Mouse (Mus musculus) cortical plate, adult 2 months (tissue): ENCODE measurements around the gene Meis1. TPM values are rescaled to one million over a fixed set of nuclear protein-coding genes. Genes with fewer than 3 reads are reported as not detected.

Experiments
- H3K27ac ChIP-seq: fragments of 200-500 bp; 2 replicates; pipeline ENCODE4 v1.5.1; 2012; ENCODE audit warnings: low read length, control low read depth, inconsistent platforms; ENCODE audit not compliant: insufficient read depth
- H3K4me1 ChIP-seq: fragments of 200-500 bp; 2 replicates; pipeline ENCODE4 v1.6.1; 2011; ENCODE audit warnings: low read length; ENCODE audit not compliant: control insufficient read depth, insufficient read depth
- H3K4me3 ChIP-seq: fragments of 200-500 bp; 2 replicates; pipeline ENCODE4 v1.5.1; 2011; ENCODE audit warnings: mild to moderate bottlenecking, low read length, control low read depth; ENCODE audit not compliant: insufficient read depth
- CTCF ChIP-seq: fragments of 200-500 bp; IDR thresholded peaks from 2 replicates; pipeline ENCODE4 v1.5.1; 2011; ENCODE audit warnings: mild to moderate bottlenecking, control low read depth, low read length; ENCODE audit not compliant: insufficient read depth; ENCODE audit errors: extremely low read depth
- POLR2A ChIP-seq: fragments of 200-500 bp; IDR thresholded peaks from 2 replicates; pipeline ENCODE4 v1.6.1; 2011; ENCODE audit warnings: mild to moderate bottlenecking, low read length, control low read depth; ENCODE audit not compliant: insufficient read depth; ENCODE audit errors: extremely low read depth
- polyA plus RNA-seq: library from polyadenylated mRNA; depleted of rRNA; stranded (reverse); fragments of >200 nt; gene quantifications from 2 replicates; pipeline ENCODE4 v1.2.3, GENCODE M21; 2012; rRNA removed

Meis1 gene
- polyA plus RNA-seq = 2.1 and 3.5 TPM in 2 replicates

- H3K4me3 ChIP-seq = peak within 1 kb of the TSS; percentile 81
- peak within 1 kb of the TSS; percentile 87 for H3K27ac ChIP-seq
- TF ChIP-seq CTCF (no peak), POLR2A (peak; percentile 73)
- H3K4me1 ChIP-seq = no peaks in the 10 kb centered on the region
Measured at GRCm38 (mm10) chr11:19018489-19019203, at the start of gene Meis1. Gene Meis1, minus strand, starts transcription at chr11:19018985.

- Histone ChIP-seq H3K4me3 (no peak overlapping the region), H3K27ac (no peak overlapping the region), H3K4me1 (no peaks in the 10 kb centered on the region)
- TF ChIP-seq POLR2A (no peak), CTCF (no peak)
Measured at GRCm38 (mm10) chr11:19067334-19067733, 48.5 kb upstream of the Meis1 start.

GRCm38 (mm10) chr11:19049276-19049675 is 30.5 kb upstream of the Meis1 start:
- TF ChIP-seq CTCF (no peak), POLR2A (no peak)
- no peak overlapping the region for H3K27ac ChIP-seq
- no peaks in the 10 kb centered on the region for H3K4me1 ChIP-seq
- H3K4me3 ChIP-seq = no peak overlapping the region

GRCm38 (mm10) chr11:19036595-19037166 is 17.9 kb upstream of the Meis1 start:
- H3K4me3 ChIP-seq = no peak overlapping the region
- no peaks in the 10 kb centered on the region for H3K4me1 ChIP-seq
- no peak for TF ChIP-seq CTCF
- TF ChIP-seq POLR2A = no peak
- H3K27ac ChIP-seq = no peak overlapping the region

- H3K27ac ChIP-seq = no peak overlapping the region
- no peaks in the 10 kb centered on the region for H3K4me1 ChIP-seq
- H3K4me3 ChIP-seq = peak overlapping the region; percentile 21
- TF ChIP-seq POLR2A (no peak), CTCF (no peak)
Measured at GRCm38 (mm10) chr11:19026581-19027561, 8.1 kb upstream of the Meis1 start.

- H3K27ac ChIP-seq = no peak overlapping the region
- TF ChIP-seq POLR2A = no peak
- TF ChIP-seq CTCF = no peak
- H3K4me3 ChIP-seq = no peak overlapping the region; the same call in 1 of the 2 replicates
- no peaks in the 10 kb centered on the region for H3K4me1 ChIP-seq
Measured at GRCm38 (mm10) chr11:19025976-19026520, 7.3 kb upstream of the Meis1 start.

- no peak for TF ChIP-seq POLR2A
- TF ChIP-seq CTCF = no peak
- no peak overlapping the region for H3K27ac ChIP-seq
- H3K4me3 ChIP-seq = no peak overlapping the region
- no peaks in the 10 kb centered on the region for H3K4me1 ChIP-seq
Measured at GRCm38 (mm10) chr11:19024496-19025265, 5.9 kb upstream of the Meis1 start.

GRCm38 (mm10) chr11:19023356-19023755 is 4.6 kb upstream of the Meis1 start:
- Histone ChIP-seq H3K27ac (no peak overlapping the region), H3K4me1 (no peaks in the 10 kb centered on the region), H3K4me3 (no peak overlapping the region)
- TF ChIP-seq CTCF (no peak), POLR2A (no peak)
